Mouse (Mus musculus): ENCODE results near the gene Lyrm1. TPM values are rescaled to one million over a fixed set of nuclear protein-coding genes. Genes with fewer than 3 reads are reported as not detected.

Gene Lyrm1
- total and polyA plus RNA-seq, 3 experiments, result 4.6 to 10.9 (median 7.9) TPM

DNA sequence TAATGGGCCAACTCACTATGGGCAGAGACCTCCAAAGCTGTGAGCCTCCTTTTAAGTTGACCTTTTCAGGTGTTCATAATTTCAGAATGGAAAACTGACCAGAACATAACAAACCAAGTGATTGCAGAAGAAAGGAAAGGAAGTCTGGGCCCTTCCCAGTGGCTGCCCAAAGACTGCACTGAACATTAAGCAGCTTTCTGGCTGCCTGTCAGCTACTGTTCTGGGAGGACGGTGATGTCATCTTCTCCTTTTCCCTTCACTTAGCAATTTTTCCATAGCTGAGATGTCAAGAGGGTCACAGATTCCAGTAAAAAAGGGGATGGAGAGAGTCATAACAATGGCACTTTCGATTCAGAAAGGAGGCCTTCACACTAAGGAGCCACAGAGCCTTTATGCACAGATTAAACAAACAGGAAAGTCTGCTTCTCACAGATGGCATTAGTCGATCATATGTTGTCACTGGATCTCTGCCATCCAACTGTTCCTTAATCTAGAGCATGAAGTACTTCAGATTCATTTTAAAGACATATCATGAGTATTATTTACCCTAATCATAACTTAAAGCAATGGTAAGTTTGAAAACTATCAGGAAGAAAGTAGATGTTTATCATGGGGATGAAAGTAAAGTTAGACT, 89.7 kb downstream of the Lyrm1 start:
- no peak for DNase-seq (ENCODE audit: extremely low read depth)
- Histone ChIP-seq H3K9me3 (replicated peaks; ENCODE audit: low read length) (peaks cover 5% of the 10 kb centered on the region), H3K79me2 (replicated peaks; ENCODE audit: control insufficient read depth, extremely low read depth, insufficient read depth, poor library complexity, severe bottlenecking) (no peaks in the 10 kb centered on the region), H3K4me2 (ENCODE audit: insufficient read depth, low read depth, poor library complexity, severe bottlenecking) (no peak overlapping the region), H3K9ac (ENCODE audit: insufficient read depth, low read depth) (no peak overlapping the region), H3K27ac (ENCODE audit: insufficient read depth, low read depth) (no peak overlapping the region), H3K27me3 (replicated peaks) (no peaks in the 10 kb centered on the region), H3K4me1 (ENCODE audit: control insufficient read depth in 1 of 2, insufficient read depth in 2 of 2) (peaks cover 0 to 2% of the 10 kb centered on the region in 2 experiments; a peak in 1 of 4 replicates), H3K36me3 (replicated peaks in 1 of 2; ENCODE audit: control insufficient read depth in 1 of 2, insufficient read depth in 1 of 2, low read length in 1 of 2) (no peaks in the 10 kb centered on the region), H3K4me3 (replicated peaks in 1 of 3; ENCODE audit: low read depth in 2 of 3, low read length in 2 of 3, poor library complexity in 1 of 3) (no peak overlapping the region)
- in situ Hi-C loops (cut with MboI; ENCODE audit: low pct_ligation_motif_present, low pct_unique_long_range_greater_than_20kb, low sequenced_read_pairs) (no loop called here), dilution Hi-C loops (cut with MboI; ENCODE audit: extremely low pct_ligation_motif_present, extremely low pct_unique_long_range_greater_than_20kb, low sequenced_read_pairs) (no loop called here)
- TF ChIP-seq SMC3 (IDR thresholded peaks at IDR 0.05; ENCODE audit: low read depth, low read length) (no peak), UBTF (IDR thresholded peaks at IDR 0.05; ENCODE audit: low read depth, low read length) (no peak), E2F4 (IDR thresholded peaks at IDR 0.05; ENCODE audit: insufficient replicate concordance, low read depth, low read length) (no peak), ELF1 (IDR thresholded peaks at IDR 0.05; ENCODE audit: low read depth, low read length) (no peak), HCFC1 (IDR thresholded peaks at IDR 0.05; ENCODE audit: low read depth, low read length) (no peak), EP300 (IDR thresholded peaks at IDR 0.05; ENCODE audit: low read length) (no peak), BHLHE40 (IDR thresholded peaks at IDR 0.05; ENCODE audit: low read depth, low read length) (no peak), POLR2AphosphoS2 (IDR thresholded peaks at IDR 0.05; ENCODE audit: low read depth, low read length) (no peak), ZC3H11A (IDR thresholded peaks at IDR 0.05; ENCODE audit: low read depth, low read length) (no peak), MAX (IDR thresholded peaks at IDR 0.05; ENCODE audit: low read length) (no peak), JUND (conservative IDR thresholded peaks at IDR 0.05; ENCODE audit: low read depth, low read length) (no peak), JUN (IDR thresholded peaks at IDR 0.05; ENCODE audit: insufficient read depth, low read depth, low read length) (no peak)

- H3K4me2 ChIP-seq (ENCODE audit: insufficient read depth, low read depth, poor library complexity, severe bottlenecking), result no peak overlapping the region
- dilution Hi-C loops (cut with MboI; ENCODE audit: extremely low pct_ligation_motif_present, extremely low pct_unique_long_range_greater_than_20kb, low sequenced_read_pairs) (no loop called here), in situ Hi-C loops (cut with MboI; ENCODE audit: low pct_ligation_motif_present, low pct_unique_long_range_greater_than_20kb, low sequenced_read_pairs) (no loop called here)
- H3K27me3 ChIP-seq (replicated peaks), result no peaks in the 10 kb centered on the region
- no peaks in the 10 kb centered on the region for H3K36me3 ChIP-seq (replicated peaks in 1 of 2; ENCODE audit: control insufficient read depth in 1 of 2, insufficient read depth in 1 of 2, low read length in 1 of 2)
- H3K9me3 ChIP-seq (replicated peaks; ENCODE audit: low read length), result no peaks in the 10 kb centered on the region
- no peak overlapping the region for H3K4me3 ChIP-seq (replicated peaks in 1 of 3; ENCODE audit: low read depth in 2 of 3, low read length in 2 of 3, poor library complexity in 1 of 3)
- no peak overlapping the region for H3K27ac ChIP-seq (ENCODE audit: insufficient read depth, low read depth)
- DNase-seq (ENCODE audit: extremely low read depth), result no peak
- no peak overlapping the region for H3K9ac ChIP-seq (ENCODE audit: insufficient read depth, low read depth)
- H3K79me2 ChIP-seq (replicated peaks; ENCODE audit: control insufficient read depth, extremely low read depth, insufficient read depth, poor library complexity, severe bottlenecking), result no peaks in the 10 kb centered on the region
- no peak for TF ChIP-seq RCOR1 (conservative IDR thresholded peaks at IDR 0.05; ENCODE audit: low read depth, low read length)
- no peak for TF ChIP-seq JUND (conservative IDR thresholded peaks at IDR 0.05; ENCODE audit: low read depth, low read length)
- no peak for TF ChIP-seq TBP (conservative IDR thresholded peaks at IDR 0.05; ENCODE audit: low read depth, low read length)
- no peak for TF ChIP-seq ZNF384 (IDR thresholded peaks at IDR 0.05; ENCODE audit: low read depth, low read length)
- no peak for TF ChIP-seq CHD2 (IDR thresholded peaks at IDR 0.05; ENCODE audit: low read length)
- no peak for TF ChIP-seq JUN (IDR thresholded peaks at IDR 0.05; ENCODE audit: insufficient read depth, low read depth, low read length)
- no peak for TF ChIP-seq CHD1 (IDR thresholded peaks at IDR 0.05; ENCODE audit: low read depth, low read length)
- no peak for TF ChIP-seq POLR2AphosphoS2 (IDR thresholded peaks at IDR 0.05; ENCODE audit: low read depth, low read length)
- TF ChIP-seq UBTF (IDR thresholded peaks at IDR 0.05; ENCODE audit: low read depth, low read length), result no peak
- no peak for TF ChIP-seq ZMIZ1 (IDR thresholded peaks at IDR 0.05; ENCODE audit: low read depth, low read length)
- TF ChIP-seq IRF4 (IDR thresholded peaks at IDR 0.05; ENCODE audit: low read depth, low read length), result no peak
- no peak for TF ChIP-seq MAX (IDR thresholded peaks at IDR 0.05; ENCODE audit: low read length)
- no peak for TF ChIP-seq GABPA (IDR thresholded peaks at IDR 0.05; ENCODE audit: insufficient replicate concordance, low read depth, low read length)
- TF ChIP-seq SIN3A (IDR thresholded peaks at IDR 0.05; ENCODE audit: low read length), result no peak
- TF ChIP-seq USF2 (conservative IDR thresholded peaks at IDR 0.05; ENCODE audit: low read depth, low read length), result no peak
- no peak for TF ChIP-seq MXI1 (IDR thresholded peaks at IDR 0.05; ENCODE audit: low read depth, low read length)
- TF ChIP-seq ETS1 (conservative IDR thresholded peaks at IDR 0.05; ENCODE audit: low read depth, low read length), result no peak
- no peaks in the 10 kb centered on the region for H3K4me1 ChIP-seq (ENCODE audit: control insufficient read depth in 1 of 2, insufficient read depth in 2 of 2)
Measured at GRCm38 (mm10) chr7:119997066-119997465, 101.4 kb downstream of the Lyrm1 start.

Measured in CH12.LX (cell line).